Mouse (Mus musculus): ENCODE results near the gene Hdac5.
"Not testable (repeated sequence)": the region's sequence is repeated elsewhere in the genome, so short reads cannot be mapped to it uniquely, and the experiment has no call there.

Gene Hdac5

DNA sequence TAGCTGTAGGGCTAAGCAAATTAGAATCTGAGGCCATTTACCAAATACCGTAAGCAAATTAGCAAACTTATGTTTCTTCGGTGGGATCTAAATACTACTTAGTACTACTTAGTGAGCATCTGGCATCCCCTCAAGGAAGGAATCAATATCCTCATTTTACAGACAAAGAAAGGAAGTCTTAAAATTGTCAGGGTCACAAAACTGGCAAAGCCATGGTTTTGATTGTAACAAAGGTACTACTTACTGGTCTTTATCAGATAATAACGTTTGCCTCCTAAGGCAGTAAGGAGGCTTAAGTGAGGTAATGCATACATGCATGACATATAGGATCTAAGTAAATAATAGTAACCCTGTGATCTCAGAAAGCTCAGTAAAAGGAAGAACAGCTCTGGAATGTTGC, 44.3 kb downstream of the Hdac5 start:
- DNase-seq (ENCODE audit: low spot score in 2 of 2), result no peak

GRCm38 (mm10) chr11:102184646-102185495, 45.1 kb downstream of the Hdac5 start, which contains the start of gene Lsm12:
Gene Lsm12 (minus strand): TSS chr11:102185296.
- peak; percentile 97 for DNase-seq (ENCODE audit: low spot score in 2 of 2)

DNA sequence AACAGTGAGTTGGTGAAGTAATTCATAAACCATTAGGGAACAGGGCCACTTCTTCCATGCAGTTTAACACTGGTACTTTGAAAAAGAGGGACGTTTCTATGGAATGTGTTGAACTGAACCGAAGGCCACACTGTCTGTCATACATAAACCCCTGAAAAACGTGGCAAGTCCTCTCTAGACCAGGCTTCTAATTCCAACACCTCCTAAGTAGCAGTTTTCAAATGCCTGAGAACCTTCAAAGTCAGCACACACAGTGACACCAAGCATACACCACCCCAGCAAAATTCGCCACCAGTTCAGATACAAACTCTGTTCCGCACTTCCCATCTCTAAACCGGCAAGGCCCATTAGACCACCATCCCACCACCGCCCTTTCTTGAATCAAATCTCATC, 45.7 kb downstream of the Hdac5 start:
- DNase-seq (ENCODE audit: low spot score in 2 of 2), result no peak

DNA sequence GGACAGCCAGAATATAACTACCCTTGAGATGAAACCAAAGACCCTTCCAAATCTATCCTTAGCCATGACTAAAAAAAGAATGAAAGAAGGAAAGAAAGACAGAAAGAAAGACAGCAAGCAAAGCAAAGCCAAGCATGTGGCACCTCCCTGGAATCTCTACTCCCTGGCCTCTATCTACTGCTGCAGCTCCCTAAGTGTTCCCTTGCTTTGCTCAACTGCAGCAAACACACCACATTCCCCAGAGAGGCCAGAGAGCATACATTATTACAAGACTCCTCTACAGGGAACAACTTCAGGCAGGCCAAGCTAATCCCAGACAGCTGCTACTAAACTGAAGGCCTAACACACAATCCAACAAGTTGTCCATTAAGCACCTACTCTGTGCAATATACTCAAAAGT, 50.1 kb downstream of the Hdac5 start:
- no peak for DNase-seq (ENCODE audit: low spot score in 2 of 2)

GRCm38 (mm10) chr11:102168689-102169088, 61.3 kb downstream of the Hdac5 start:
- DNase-seq (ENCODE audit: low spot score in 2 of 2), result no peak

GRCm38 (mm10) chr11:102167539-102167938, 62.4 kb downstream of the Hdac5 start:
- no peak for DNase-seq (ENCODE audit: low spot score in 2 of 2)

DNA sequence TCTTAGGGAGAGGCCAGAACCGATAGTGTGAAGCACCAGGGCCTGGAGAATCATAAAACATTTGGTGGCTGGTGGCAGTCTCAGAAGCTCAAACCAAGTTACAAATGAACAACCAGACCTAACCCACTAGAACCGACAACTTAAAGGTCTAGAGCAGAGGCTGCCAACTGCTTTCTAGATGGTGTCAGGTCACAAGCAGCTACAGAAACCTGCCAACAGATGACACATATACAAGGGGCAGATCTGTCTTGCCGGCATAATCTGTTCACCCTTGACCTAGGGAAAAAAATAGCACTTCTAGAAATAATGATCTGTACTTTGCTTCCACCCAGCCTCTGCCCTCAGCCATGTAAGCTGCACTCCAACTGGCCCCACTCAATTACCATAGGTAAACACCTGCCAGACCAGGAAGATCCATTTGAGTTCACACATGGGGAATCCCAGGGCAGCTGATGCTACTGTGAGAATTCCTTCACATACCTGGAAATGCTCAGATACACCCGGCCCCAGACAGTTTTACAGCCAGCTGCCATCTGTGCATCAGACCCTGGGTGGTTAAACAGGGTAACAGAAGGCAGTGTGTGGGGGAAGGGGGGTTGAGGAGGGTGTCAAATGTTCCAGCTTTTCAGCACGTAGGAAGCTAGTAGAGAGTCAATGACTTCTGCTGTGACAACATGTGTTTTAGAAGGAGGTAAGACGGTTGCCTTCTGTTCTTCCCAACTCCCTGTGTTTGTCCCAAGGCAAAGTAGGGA, 63.8 kb downstream of the Hdac5 start:
- no peak for DNase-seq (ENCODE audit: low spot score in 2 of 2)

- DNase-seq (ENCODE audit: low spot score in 2 of 2), result no peak
Measured at GRCm38 (mm10) chr11:102159781-102160180, 70.2 kb downstream of the Hdac5 start.

DNA sequence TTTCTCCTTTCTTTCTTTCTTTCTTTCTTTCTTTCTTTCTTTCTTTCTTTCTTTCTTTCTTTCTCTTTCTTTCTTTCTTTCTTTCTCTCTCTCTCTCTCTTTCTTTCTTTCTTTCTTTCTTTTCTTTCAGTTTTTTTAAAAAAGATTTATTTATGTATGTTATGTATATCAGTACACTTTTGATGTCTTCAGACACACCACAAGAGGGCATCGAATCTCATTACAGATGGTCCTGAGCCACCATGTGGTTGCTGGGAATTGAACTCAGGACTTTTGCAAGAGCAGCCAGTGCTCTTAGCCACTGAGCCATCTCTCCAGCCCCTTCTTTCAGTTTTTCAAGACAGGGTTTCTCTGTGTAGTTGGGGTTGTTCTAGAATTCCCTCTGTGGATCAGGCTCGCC, 71.9 kb downstream of the Hdac5 start:
- not testable (repeated sequence) for DNase-seq (ENCODE audit: low spot score in 2 of 2)

DNA sequence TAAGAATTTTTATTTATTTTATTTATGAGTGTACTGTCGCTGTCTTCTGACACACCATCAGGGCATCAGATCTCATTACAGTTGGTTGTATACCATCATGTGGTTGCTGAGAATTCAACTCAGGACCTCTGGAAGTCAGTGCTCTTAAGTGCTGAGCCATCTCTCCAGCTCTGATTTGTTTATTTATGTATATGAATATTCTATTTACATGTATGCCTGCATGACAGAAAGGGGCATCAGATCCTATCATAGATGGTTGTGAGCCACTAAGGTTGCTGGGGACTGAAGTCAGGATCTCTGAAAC, 73.2 kb downstream of the Hdac5 start:
- DNase-seq (ENCODE audit: low spot score in 2 of 2), result no peak

- DNase-seq (ENCODE audit: low spot score in 2 of 2), result peak; percentile 80 to 86
Measured at GRCm38 (mm10) chr11:102156039-102156785, 73.8 kb downstream of the Hdac5 start, which contains the start of gene Tmem101. Gene Tmem101 (minus strand): TSS chr11:102156404.

DNA sequence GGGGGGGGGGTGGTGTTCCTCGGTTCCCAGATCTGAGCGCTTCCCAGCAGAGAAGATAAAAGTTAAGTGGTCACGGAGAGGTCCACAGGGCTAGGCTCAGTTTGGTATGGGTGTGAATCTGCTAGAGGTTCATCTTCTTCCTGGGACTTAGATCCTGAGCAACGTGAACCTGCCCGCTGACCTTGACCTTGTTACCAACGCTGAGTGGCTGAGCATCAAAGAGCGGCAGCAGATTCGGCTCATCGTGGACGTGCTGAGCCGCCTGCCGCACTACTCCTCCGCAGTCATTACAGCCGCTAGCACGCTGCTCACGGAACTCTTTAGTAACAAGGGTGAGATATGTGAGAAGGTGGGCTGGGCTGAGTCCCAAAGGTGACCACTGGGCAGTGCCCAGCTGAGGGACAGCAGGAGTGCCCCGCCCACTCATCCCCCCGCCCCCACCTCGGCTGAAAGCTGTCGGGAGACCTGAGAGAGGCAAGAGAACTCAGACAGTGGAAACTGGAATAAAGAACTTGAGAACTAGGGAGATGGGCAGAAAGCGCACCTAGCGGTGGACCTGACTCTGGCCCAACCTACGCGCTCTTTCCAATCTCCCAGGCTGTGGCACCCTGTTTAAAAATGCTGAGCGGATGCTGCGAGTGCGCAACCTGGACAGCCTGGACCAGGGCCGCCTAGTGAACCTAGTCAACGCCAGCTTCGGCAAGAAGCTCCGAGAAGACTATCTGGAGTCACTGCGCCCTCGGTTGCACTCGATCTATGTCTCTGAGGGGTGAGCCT, 82.6 kb downstream of the Hdac5 start:
- DNase-seq (ENCODE audit: low spot score in 2 of 2), result no peak

- DNase-seq (ENCODE audit: low spot score in 2 of 2), result no peak
Measured at GRCm38 (mm10) chr11:102146531-102146930, 83.4 kb downstream of the Hdac5 start.

- DNase-seq (ENCODE audit: low spot score in 2 of 2), result no peak
Measured at GRCm38 (mm10) chr11:102146005-102146404, 84.0 kb downstream of the Hdac5 start.

DNA sequence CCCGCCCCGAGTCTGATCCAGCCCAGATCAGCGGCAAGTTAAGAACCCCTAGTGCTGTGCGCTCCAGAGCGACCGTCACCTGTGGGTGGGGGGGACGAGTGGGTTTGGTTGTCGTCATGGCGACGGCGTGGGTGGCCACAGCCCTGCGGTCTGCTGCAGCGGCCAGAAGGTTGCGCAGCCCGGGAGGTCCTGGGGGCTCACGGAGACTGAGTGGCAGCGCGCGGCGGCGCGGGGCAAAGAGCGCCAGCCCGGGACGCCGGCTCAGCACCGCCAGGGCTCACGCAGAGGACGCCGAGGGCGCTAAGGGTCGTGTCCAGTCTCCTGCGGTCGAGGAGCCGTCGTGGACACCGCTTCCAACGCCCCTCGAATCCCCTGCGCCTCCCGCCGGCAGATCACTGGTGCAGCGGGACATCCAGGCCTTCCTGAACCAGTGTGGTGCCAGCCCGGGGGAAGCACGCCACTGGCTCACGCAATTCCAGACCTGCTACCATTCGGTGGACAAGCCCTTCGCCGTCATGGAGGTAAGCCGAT, 84.4 kb downstream of the Hdac5 start, which contains the start of gene Nags:
TSS of gene Nags (plus strand) at position 43 of the 531 bp plus-strand sequence.
- DNase-seq (ENCODE audit: low spot score in 2 of 2), result no peak

- DNase-seq (ENCODE audit: low spot score in 2 of 2), result no peak
Measured at GRCm38 (mm10) chr11:102144957-102145470, 85.0 kb downstream of the Hdac5 start.
